Mouse (Mus musculus): ENCODE data around the gene Zdhhc18.

DNA sequence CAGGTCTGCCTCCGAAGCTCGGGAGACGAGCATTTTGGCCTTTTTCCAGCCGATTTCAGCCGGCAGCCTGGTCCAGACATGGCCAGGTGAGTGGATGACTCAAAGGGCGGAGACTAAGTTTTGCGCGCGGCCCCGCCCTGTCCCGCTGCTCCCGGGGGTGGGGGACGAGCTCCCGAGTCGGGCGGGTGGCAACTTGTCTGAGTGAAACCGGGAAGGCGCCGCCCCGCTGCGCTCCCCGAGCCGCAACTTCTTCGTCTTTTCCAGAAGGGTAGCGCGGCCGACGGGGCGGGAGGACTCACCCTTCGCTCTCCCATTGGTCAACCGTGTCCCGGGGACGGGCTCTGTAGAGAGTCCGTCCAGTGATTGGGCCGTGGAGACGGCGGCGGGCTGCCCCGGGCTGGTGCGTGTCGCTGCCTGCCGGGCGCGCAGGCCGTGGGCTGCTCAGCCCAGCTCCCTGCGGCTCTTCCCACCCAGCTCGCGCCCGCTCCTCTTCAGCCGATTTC, 50.3 kb downstream of the Zdhhc18 start:
- no peak for TF ChIP-seq CTCF (IDR thresholded peaks at IDR 0.05)
- no peak for TF ChIP-seq EP300 (IDR thresholded peaks at IDR 0.05)
